Comparison of ENCODE assay signal across 14 mouse cellular contexts in the genomic region with DNA sequence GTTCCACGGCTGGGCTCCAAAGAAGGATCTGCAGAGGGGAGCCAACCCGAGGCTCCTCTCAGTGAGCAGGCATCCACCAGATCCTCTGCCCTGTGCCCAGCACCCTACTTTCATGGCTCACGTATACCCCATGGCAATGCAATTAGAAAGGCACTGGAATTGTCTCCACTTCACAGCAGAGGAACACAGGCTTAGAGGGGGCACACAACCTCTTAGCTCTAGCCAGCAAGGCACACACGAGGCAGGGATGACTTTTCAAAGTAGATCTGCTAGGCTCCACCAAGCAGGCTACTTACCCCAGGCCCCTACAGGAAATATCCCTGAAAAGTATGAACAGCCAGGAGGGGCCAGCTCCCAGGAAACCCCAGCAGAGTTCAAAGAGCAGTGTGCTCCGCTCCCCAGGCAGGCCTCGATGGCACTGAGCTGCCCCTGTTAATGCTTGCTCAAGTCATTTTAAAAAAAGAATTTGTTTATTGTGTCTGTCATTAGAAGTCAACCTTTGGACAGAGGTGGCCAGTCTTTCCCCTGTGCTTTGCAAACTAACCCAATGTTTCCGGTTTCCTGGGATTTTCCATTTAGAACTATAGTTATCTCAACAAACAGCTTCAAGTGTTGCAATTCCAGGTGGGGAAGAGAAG.
DNase-seq lines count a peak whose midpoint lies in the region; ATAC-seq and TF ChIP-seq lines count a peak whose summit lies in the region.
"Had no signal": no experiment of that assay in that cellular context is flagged by ENCODE, and none has a peak within 500 bp of the region (broad histone marks: within the 10 kb centered on the region; RNA-seq: fewer than 3 reads in every experiment).

No protein-coding gene starts in this region.

- peak; percentile 44 for ATAC-seq in liver, embryonic 14.5 days (ENCODE audit: insufficient read depth)

- no peaks in the 10 kb centered on the region for H3K9me3 ChIP-seq in liver, embryonic 14.5 days (ENCODE audit: control insufficient read depth, low read length)
- H3K9me3 ChIP-seq: midbrain, embryonic 12.5 days had no signal

- no peak for TF ChIP-seq CTCF in gastrocnemius, adult 2 months (IDR thresholded peaks at IDR 0.05)
- no peak for TF ChIP-seq CTCF in liver, adult 2 months (IDR thresholded peaks at IDR 0.05; ENCODE audit: low read depth, low read length)
- TF ChIP-seq CTCF in liver, embryonic 14.5 days (IDR thresholded peaks at IDR 0.05; ENCODE audit: low read depth) = no peak

- no peaks in the 10 kb centered on the region; the same call in 1 of the 2 replicates for H3K79me2 ChIP-seq in liver, adult 2 months (ENCODE audit: control insufficient read depth, insufficient read depth, low read length)

- no peak for TF ChIP-seq EP300 in liver, embryonic 14.5 days (IDR thresholded peaks at IDR 0.05; ENCODE audit: low read depth)

- intact Hi-C loops in gastrocnemius, adult 2 months (cut with DNase I) = loop anchor here (5.0 kb wide), 1 partner anchor 38 kb away; no protein-coding TSS in a partner anchor

- 9% methylated on average over 7 of the region's 7 CpGs for WGBS in liver, adult 2 months
- WGBS in liver, embryonic 14.5 days (ENCODE audit: insufficient replicate concordance) = 48% methylated on average over 7 of the region's 7 CpGs

- no peak overlapping the region for H3K9ac ChIP-seq in liver, adult 2 months (ENCODE audit: low read depth, low read length)
- no peak overlapping the region for H3K9ac ChIP-seq in liver, embryonic 14.5 days (replicated peaks)
- H3K9ac ChIP-seq: hindbrain, embryonic 14.5 days; limb, embryonic 13.5 days; midbrain, embryonic 12.5 days had no signal

- DNase-seq in gastrocnemius, adult 2 months = peak; percentile 10
- no peak for DNase-seq in gastrocnemius, adult 8-10 months (ENCODE audit: low spot score in 2 of 2)
- peak; percentile 52 for DNase-seq in liver, adult 2 months (ENCODE audit: extremely low read depth, low read depth, low spot score)
- DNase-seq in liver = no peak
- DNase-seq in kidney, adult 8-10 months = peak; percentile 78 to 79
- DNase-seq in liver, embryonic 14.5 days (ENCODE audit: low read depth in 3 of 3, low spot score in 3 of 3) = peak in 1 of 3 experiments; percentile 34
- no peak for DNase-seq in urinary bladder, postnatal 4 days (ENCODE audit: low spot score in 2 of 2)
- no peak for DNase-seq in thymus, postnatal 25 days
- DNase-seq: layer of hippocampus, postnatal 36 days; thymus, adult 2 months had no signal

- H3K4me3 ChIP-seq in gastrocnemius, adult 2 months = peak overlapping the region; percentile 11; the same call in 1 of the 2 replicates
- H3K4me3 ChIP-seq in liver, adult 2 months (ENCODE audit: insufficient read depth, low read depth, low read length) = no peak overlapping the region
- H3K4me3 ChIP-seq in liver, embryonic 14.5 days (ENCODE audit: insufficient read depth in 1 of 2, low read depth in 2 of 2, low read length in 2 of 2) = no peak overlapping the region
- H3K4me3 ChIP-seq: limb, embryonic 13.5 days; midbrain, embryonic 12.5 days had no signal

- TF ChIP-seq POLR2A in liver, adult 2 months (IDR thresholded peaks at IDR 0.05; ENCODE audit: extremely low read depth, insufficient read depth, low read length) = no peak

- peaks cover 3% of the 10 kb centered on the region; the same call in 1 of the 2 replicates for H3K36me3 ChIP-seq in liver, adult 2 months (ENCODE audit: control insufficient read depth, insufficient read depth, low read length)
- no peaks in the 10 kb centered on the region for H3K36me3 ChIP-seq in liver, embryonic 14.5 days (replicated peaks; ENCODE audit: control insufficient read depth, insufficient read depth, low read depth)
- H3K36me3 ChIP-seq: G1E; midbrain, embryonic 12.5 days had no signal

- peak overlapping the region; percentile 58 for H3K27ac ChIP-seq in gastrocnemius, adult 2 months
- H3K27ac ChIP-seq in liver, adult 2 months (replicated peaks; ENCODE audit: insufficient read depth, low read depth, low read length) = peak overlapping the region; percentile 63
- peak overlapping the region; percentile 38 for H3K27ac ChIP-seq in liver, embryonic 14.5 days
- H3K27ac ChIP-seq: hindbrain, embryonic 14.5 days; limb, embryonic 13.5 days; midbrain, embryonic 12.5 days had no signal

- no peak overlapping the region; the same call in 1 of the 2 replicates for H3K4me2 ChIP-seq in liver, embryonic 14.5 days (ENCODE audit: low read depth)
- H3K4me2 ChIP-seq: hindbrain, embryonic 14.5 days; limb, embryonic 13.5 days; midbrain, embryonic 12.5 days had no signal

- H3K27me3 ChIP-seq in liver, adult 2 months (ENCODE audit: control insufficient read depth, insufficient read depth, low read length) = no peaks in the 10 kb centered on the region
- peaks cover 4% of the 10 kb centered on the region; the same call in 1 of the 2 replicates for H3K27me3 ChIP-seq in liver, embryonic 14.5 days (ENCODE audit: control insufficient read depth, insufficient read depth, low read length)
- H3K27me3 ChIP-seq: limb, embryonic 13.5 days; midbrain, embryonic 12.5 days had no signal

- peaks cover 10% of the 10 kb centered on the region for H3K4me1 ChIP-seq in liver, adult 2 months (ENCODE audit: control insufficient read depth, insufficient read depth, low read length)
- peaks cover 13 to 56% of the 10 kb centered on the region in 2 experiments for H3K4me1 ChIP-seq in liver, embryonic 14.5 days (replicated peaks; ENCODE audit: control insufficient read depth in 2 of 2, insufficient read depth in 2 of 2, low read length in 1 of 2)
- H3K4me1 ChIP-seq: midbrain, embryonic 12.5 days had no signal

Comparison
In these comparisons a context has a peak if more than half of its experiments do, and no peak if none do; other contexts are left out.
1. DNase-seq: peak in gastrocnemius, adult 2 months (single experiment), liver, adult 2 months (single experiment) and kidney, adult 8-10 months (2 of 2); none in gastrocnemius, adult 8-10 months (0 of 2), liver (single experiment), urinary bladder, postnatal 4 days (0 of 2) and thymus, postnatal 25 days (single experiment).
2. Peak in every context shown above with its lines, with median percentiles within 50 percentile points of each other: H3K27ac ChIP-seq.